Mouse (Mus musculus): ENCODE data around the gene Asmt.

GRCm38 (mm10) chrX:170674229-170674771 is 1.9 kb downstream of the Asmt start:
- TF ChIP-seq GATA1 (IDR thresholded peaks at IDR 0.05; ENCODE audit: borderline replicate concordance, low read length) (no peak), FLI1 (IDR thresholded peaks at IDR 0.05; ENCODE audit: low read length) (no peak)

Data from megakaryocyte, embryonic 14.5 days (primary cell).